Mouse (Mus musculus): Measurements from ENCODE around the gene Dtnb. TPM values are rescaled to one million over a fixed set of nuclear protein-coding genes. Genes with fewer than 3 reads are reported as not detected.

Dtnb gene
- total RNA-seq, 2 experiments from 2014 or later, result 9.1 to 28.5 TPM

Other genes with a start within 250 kb of the Dtnb start
- 1.8 and 2.5 TPM in 2 replicates for gene Kif3c, start 207.2 kb upstream of the Dtnb start, total RNA-seq (2015)
- 1.8 and 1.9 TPM in 2 replicates for gene Kif3c, start 207.2 kb upstream of the Dtnb start, total RNA-seq (2017)
- gene Asxl2, start 145.5 kb upstream of the Dtnb start, total RNA-seq (2015), result 33.5 and 38.8 TPM in 2 replicates
- gene Asxl2, start 145.5 kb upstream of the Dtnb start, total RNA-seq (2017), result 29.0 and 41.9 TPM in 2 replicates
- 3.5 and 5.5 TPM in 2 replicates for gene Dnmt3a, start 233.6 kb downstream of the Dtnb start, total RNA-seq (2015)
- 5.3 and 13.8 TPM in 2 replicates for gene Dnmt3a, start 233.6 kb downstream of the Dtnb start, total RNA-seq (2017)

Data from megakaryocyte, adult 5-6 weeks (primary cell).